Mouse (Mus musculus) heart, adult 18-20 months (tissue): ENCODE results near the gene Xpnpep2. TPM values are rescaled to one million over a fixed set of nuclear protein-coding genes. Genes with fewer than 3 reads are reported as not detected.
A peak's percentile ranks its signal among the peaks of the same experiment; 100 is the strongest.

Experiments
- DNase-seq, 2 experiments: peaks; one replicate each; pipeline ENCODE4 v3.0.0; 2021 to 2022; ENCODE audit warnings: mixed read lengths in 1 of 2
- long read RNA-seq, 2 experiments: library from polyadenylated mRNA; stranded (forward); transcript quantifications; one replicate each; pipeline ENCODE4 v2.0.0; 2021
- total RNA-seq, 2 experiments: library from RNA; stranded (reverse); gene quantifications; 2 replicates each; pipeline ENCODE4 v1.2.3; 2021

The Xpnpep2 gene
- total RNA-seq: 1 to 10 TPM; 1.3 to 2.5 TPM
- long read RNA-seq, experiment 1, partial matches to known transcripts: 0 of 1 reads
- long read RNA-seq, experiment 1, other reads (novel, unspliced or antisense): 0 of 1 reads
- long read RNA-seq, experiment 2: 0 reads

- DNase-seq: peak in 1 of 2 experiments; percentile 19
Observed at GRCm38 (mm10) chrX:48108394-48109315, at the start of gene Xpnpep2. TSS of gene Xpnpep2 (plus strand) at chrX:48108725.

DNA sequence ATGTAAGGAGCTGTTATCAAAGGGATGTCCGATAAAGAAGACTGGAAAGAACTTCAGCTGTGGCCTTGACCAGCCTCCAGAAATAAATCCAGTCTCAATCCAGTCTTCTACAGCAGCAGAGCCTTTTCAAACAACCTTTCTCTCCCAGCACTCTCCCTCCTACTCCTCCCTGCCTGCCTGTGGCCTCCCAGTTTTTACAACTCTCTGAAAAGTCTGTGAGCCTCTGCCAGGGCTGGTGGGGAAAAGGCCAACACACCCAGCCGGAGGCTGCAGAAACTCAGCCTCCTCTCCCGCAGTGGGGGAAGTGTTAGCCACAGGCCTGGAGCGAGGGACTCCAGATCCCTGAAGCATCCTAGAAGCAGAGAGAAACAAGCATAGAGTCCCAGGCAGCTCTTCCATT, 46.0 kb upstream of the Xpnpep2 start:
- no peak for DNase-seq

- no peak for DNase-seq
Observed at GRCm38 (mm10) chrX:48064166-48064853, 44.2 kb upstream of the Xpnpep2 start.

DNA sequence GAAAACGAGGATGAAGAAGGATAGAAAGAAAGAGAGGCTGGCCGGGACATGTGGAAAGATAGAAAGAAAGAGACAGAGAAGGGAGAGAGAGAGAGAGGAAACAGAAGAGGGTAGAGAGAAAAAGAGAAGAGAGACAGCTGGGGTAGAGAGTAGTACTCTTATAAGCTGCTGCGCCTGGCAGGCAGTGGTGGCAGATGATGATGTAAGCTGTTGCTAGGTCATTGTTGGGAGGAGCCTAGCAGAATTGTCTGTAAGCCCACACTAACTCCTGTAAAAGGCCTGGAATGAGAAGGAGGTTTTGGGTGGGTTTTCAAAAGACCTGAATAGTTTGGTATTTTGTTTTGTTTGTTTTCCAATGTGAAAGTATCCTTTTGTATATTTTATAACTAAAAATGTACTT, 41.6 kb upstream of the Xpnpep2 start:
- DNase-seq: no peak

GRCm38 (mm10) chrX:48071961-48072360, 36.6 kb upstream of the Xpnpep2 start:
- DNase-seq: no peak

- no peak for DNase-seq
Observed at GRCm38 (mm10) chrX:48072401-48072800, 36.1 kb upstream of the Xpnpep2 start.

GRCm38 (mm10) chrX:48074691-48075090, 33.8 kb upstream of the Xpnpep2 start:
- no peak for DNase-seq

- peak; percentile 25 to 40 for DNase-seq
Observed at GRCm38 (mm10) chrX:48076806-48077425, 31.6 kb upstream of the Xpnpep2 start.

DNA sequence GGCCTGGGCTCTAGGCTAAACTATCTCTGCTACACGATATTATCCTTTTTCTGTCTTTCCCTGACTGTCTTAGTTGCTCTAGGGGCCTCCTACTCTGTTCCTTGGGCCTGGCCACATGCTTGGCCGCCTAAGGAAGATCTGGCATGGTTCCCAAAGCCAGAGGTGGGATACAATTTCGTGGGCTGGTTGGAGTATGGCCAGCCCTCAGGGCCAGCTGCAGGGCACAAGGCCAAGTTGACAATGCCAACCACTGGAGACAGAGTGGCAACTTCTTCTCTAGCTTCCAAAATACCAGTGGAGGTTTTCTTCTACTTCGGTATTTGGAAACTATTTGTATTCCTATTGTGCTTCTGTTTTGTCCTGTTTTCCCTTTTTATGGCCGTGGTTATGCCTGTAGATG, 26.2 kb upstream of the Xpnpep2 start:
- DNase-seq: no peak

GRCm38 (mm10) chrX:48092129-48092528, 16.4 kb upstream of the Xpnpep2 start:
- peak in 1 of 2 experiments; percentile 30 for DNase-seq

- DNase-seq: peak in 1 of 2 experiments; percentile 23
Observed at GRCm38 (mm10) chrX:48093555-48093954, 15.0 kb upstream of the Xpnpep2 start.

GRCm38 (mm10) chrX:48094658-48095057, 13.9 kb upstream of the Xpnpep2 start:
- peak in 1 of 2 experiments; percentile 33 for DNase-seq

DNA sequence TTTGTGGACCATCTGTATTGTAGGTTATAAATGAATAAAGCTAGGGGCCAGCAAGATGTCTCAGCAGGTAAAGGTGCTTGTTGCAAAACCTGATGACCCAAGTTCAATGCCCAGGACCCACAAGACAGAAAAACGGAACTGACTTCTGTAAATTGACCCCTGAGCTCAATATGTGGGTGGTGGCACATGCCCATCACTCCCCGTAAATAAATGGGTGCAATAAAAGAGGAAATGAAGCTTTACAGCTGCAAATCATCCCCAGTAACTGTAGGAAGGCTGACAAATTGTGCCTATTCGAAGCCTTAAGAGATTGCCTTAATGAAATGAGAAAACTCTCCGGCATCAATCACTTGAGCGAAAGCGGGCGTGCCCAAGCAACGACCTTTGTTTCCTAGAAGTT, 11.9 kb upstream of the Xpnpep2 start:
- no peak for DNase-seq

- no peak for DNase-seq
Observed at GRCm38 (mm10) chrX:48098470-48099129, 9.9 kb upstream of the Xpnpep2 start.

DNA sequence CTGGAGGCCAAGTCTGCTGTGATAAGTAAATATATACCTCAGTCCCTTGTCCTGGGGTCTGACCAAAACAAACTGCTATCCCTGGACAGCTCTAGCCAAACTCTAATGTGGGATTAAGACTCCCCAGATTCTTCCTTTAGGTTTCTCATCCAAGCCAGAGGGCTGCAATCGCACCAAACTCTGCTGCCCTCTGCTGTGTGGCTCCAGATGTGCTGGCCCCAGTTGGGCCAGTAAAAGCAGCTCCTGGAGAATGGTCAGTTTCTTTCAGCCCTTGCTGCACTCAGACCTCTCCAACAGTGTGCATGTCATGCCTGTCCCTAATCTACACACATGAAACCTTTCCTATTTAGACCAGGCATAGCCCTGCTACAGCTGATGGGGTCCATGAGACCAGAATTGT, 8.7 kb upstream of the Xpnpep2 start:
- peak; percentile 17 to 41 for DNase-seq

- no peak for DNase-seq
Observed at GRCm38 (mm10) chrX:48103256-48103655, 5.3 kb upstream of the Xpnpep2 start.

- DNase-seq: no peak
Observed at GRCm38 (mm10) chrX:48104736-48105441, 3.6 kb upstream of the Xpnpep2 start.

DNA sequence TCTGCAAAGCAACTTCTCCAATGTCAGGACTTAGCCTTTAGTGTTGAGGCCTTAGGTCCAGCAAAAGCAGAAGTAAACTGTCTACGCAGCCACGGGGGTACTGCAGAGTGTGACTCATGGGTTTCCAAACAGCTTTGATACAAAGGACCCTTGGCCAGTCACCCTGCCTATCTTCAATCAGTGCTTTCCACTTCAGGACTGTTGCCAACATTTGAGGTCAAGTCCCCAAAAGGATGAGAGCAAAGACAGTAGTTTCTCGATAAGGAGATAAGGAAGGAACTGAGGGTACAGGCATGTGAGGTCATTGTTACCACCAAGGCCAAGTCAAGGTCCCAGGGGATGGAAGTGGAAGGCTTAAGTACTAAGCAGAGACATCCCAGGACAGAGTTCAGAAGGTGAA, 2.3 kb upstream of the Xpnpep2 start:
- DNase-seq: peak; percentile 49 to 54

- DNase-seq: no peak
Observed at GRCm38 (mm10) chrX:48109316-48109655, 761 bp downstream of the Xpnpep2 start.

DNA sequence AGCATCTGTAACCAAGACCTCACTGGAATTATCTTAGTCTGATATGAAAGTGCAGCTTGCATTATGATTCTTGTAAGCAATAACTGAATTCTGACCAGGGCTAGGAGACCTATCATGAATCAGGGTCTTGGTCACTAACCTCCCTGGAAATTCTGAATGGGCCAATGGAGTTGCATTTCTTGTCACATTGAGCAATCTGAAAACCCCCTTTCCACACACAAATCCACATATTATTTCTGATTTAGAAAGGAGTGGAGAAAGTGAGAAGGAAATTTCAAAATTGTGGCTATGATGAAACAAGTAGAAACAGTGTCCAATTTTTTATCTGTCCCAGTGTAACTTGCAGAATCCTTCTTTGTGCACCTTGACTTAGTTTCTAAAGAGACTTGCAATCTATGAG, 10.8 kb downstream of the Xpnpep2 start:
- no peak for DNase-seq
